Mouse (Mus musculus): Measurements from ENCODE around the gene Cpeb2.

Cpeb2 gene

GRCm38 (mm10) chr5:43305449-43305848, 72.5 kb downstream of the Cpeb2 start:
- in situ Hi-C loops (cut with MboI, MseI) = no loop called here

GRCm38 (mm10) chr5:43309961-43310360, 77.0 kb downstream of the Cpeb2 start:
- in situ Hi-C loops (cut with MboI, MseI) = no loop called here

- in situ Hi-C loops (cut with MboI, MseI) = no loop called here
Measured at GRCm38 (mm10) chr5:43324311-43324862, 91.4 kb downstream of the Cpeb2 start.

- in situ Hi-C loops (cut with MboI, MseI) = no loop called here
Measured at GRCm38 (mm10) chr5:43325561-43325960, 92.6 kb downstream of the Cpeb2 start.

GRCm38 (mm10) chr5:43328579-43328978, 95.6 kb downstream of the Cpeb2 start:
- in situ Hi-C loops (cut with MboI, MseI) = no loop called here

DNA sequence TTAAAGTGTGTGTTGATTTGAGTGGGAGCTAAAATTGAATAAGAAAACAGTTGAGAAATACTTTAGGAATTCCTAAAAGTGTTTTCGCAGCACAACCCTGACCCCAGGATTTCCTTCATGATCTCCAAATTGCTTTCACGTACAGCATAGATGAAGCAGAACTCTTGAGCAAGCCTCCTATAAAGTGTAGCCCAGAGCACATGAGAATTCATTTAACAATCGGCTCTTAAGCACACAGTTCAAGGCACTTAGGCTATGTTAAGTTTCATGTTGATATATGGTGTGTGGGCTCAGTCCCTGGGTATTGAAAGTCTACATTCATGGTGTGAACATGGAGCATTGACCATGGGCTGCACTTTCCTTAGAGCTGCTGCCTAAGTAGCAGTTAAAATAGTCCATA, 97.3 kb downstream of the Cpeb2 start:
- in situ Hi-C loops (cut with MboI, MseI) = no loop called here

DNA sequence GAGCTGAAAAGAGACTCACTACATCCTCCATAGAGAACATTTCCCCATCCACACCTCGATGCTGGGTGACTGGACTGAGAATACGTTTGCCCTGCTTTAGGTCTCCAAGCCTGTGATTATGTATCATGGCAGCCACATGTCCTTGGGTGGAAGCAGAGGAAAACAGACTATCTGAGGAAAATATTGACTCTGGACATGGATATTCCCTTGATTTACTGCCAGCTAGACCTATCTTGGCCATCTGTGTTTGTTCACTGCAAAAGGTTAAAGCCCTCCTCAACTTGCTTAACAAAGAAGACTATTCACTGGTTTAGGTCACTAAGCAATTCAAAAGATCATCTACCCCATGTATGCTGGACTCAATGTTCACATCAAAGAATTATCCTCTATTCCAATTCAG, 101.5 kb downstream of the Cpeb2 start:
- in situ Hi-C loops (cut with MboI, MseI) = no loop called here

GRCm38 (mm10) chr5:43337212-43337611, 104.2 kb downstream of the Cpeb2 start:
- in situ Hi-C loops (cut with MboI, MseI) = no loop called here

DNA sequence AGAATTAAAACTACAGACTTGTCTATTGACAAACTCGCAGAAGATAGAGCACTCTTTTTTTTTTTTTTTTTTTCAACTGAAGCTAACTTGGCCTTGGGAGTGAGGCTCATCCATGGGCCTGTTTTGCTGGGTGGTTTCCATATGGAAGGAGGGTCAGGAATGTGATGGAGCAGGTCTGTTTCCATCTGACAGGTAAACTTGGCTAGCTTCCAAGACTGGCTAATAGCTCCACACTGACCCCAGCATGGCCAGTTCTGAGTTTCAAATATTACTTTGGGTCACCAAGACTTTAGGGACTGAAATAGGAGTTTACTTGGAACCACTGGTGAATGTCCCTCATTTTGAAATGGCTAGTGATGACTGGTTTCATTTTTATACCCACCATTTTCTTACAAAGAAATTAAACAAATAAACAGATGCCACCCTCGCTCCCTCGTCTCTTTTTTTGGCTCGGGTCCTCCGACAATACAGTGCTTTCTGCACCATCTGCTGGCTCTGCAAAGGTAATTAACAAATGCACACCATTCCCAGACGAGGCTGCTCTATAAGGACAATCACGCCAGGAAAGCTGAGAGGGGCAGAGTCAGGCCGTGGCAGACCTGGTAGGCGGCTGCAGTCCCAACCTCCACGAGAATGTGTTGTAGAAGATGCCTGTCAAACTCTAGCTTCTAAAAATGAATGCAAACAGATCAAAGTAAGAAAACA, 106.0 kb downstream of the Cpeb2 start:
- in situ Hi-C loops (cut with MboI, MseI) = no loop called here

Measured in T-helper 1 cell (primary cell).